Mouse (Mus musculus): ENCODE results near the gene Dad1.

Dad1 gene

GRCm38 (mm10) chr14:54204311-54204710, 49.6 kb downstream of the Dad1 start:
- DNase-seq = no peak

- no peak for DNase-seq
Observed at GRCm38 (mm10) chr14:54203776-54204175, 50.1 kb downstream of the Dad1 start.

GRCm38 (mm10) chr14:54203207-54203606, 50.7 kb downstream of the Dad1 start:
- DNase-seq = no peak

GRCm38 (mm10) chr14:54200363-54200762, 53.5 kb downstream of the Dad1 start:
- no peak for DNase-seq

GRCm38 (mm10) chr14:54199662-54200061, 54.2 kb downstream of the Dad1 start:
- DNase-seq = no peak

- no peak for DNase-seq
Observed at GRCm38 (mm10) chr14:54197740-54198139, 56.2 kb downstream of the Dad1 start.

GRCm38 (mm10) chr14:54195838-54196423, 58.0 kb downstream of the Dad1 start:
- no peak for DNase-seq

GRCm38 (mm10) chr14:54193354-54194133, 60.4 kb downstream of the Dad1 start:
- no peak for DNase-seq

GRCm38 (mm10) chr14:54192462-54192847, 61.4 kb downstream of the Dad1 start:
- DNase-seq = peak; percentile 50

GRCm38 (mm10) chr14:54191594-54192461, 62.1 kb downstream of the Dad1 start:
- DNase-seq = peak; percentile 17

- DNase-seq = no peak
Observed at GRCm38 (mm10) chr14:54191026-54191390, 62.9 kb downstream of the Dad1 start.

GRCm38 (mm10) chr14:54190305-54191025, 63.4 kb downstream of the Dad1 start:
- no peak for DNase-seq

GRCm38 (mm10) chr14:54189255-54189654, 64.6 kb downstream of the Dad1 start:
- DNase-seq = no peak

- no peak for DNase-seq
Observed at GRCm38 (mm10) chr14:54187211-54187610, 66.7 kb downstream of the Dad1 start.

All from kidney, postnatal 10 days (tissue).